7 mouse cellular contexts compared by ENCODE assay signal in genomic region chr17:57275111-57275996, GRCm38 (mm10). TPM values are rescaled to one million over a fixed set of nuclear protein-coding genes. Genes with fewer than 3 reads are reported as not detected.
A peak's percentile ranks its signal among the peaks of the same experiment; 100 is the strongest.
DNase-seq lines count a peak whose midpoint lies in the region; ATAC-seq and TF ChIP-seq lines count a peak whose summit lies in the region.

No protein-coding gene starts in this region.

- peak; percentile 64; the same call in 1 of the 2 replicates for TF ChIP-seq POLR2A in small intestine, adult 2 months (IDR thresholded peaks at IDR 0.05; ENCODE audit: low read depth, low read length)

- H3K27me3 ChIP-seq in intestine, postnatal 0 days (replicated peaks; ENCODE audit: control insufficient read depth, insufficient read depth, low read length) = no peaks in the 10 kb centered on the region
- peaks cover 25% of the 10 kb centered on the region for H3K27me3 ChIP-seq in limb, embryonic 11.5 days (ENCODE audit: control insufficient read depth, insufficient read depth, low read length)
- peaks cover 60% of the 10 kb centered on the region for H3K27me3 ChIP-seq in midbrain, embryonic 12.5 days
- no peaks in the 10 kb centered on the region for H3K27me3 ChIP-seq in small intestine, adult 2 months (ENCODE audit: control insufficient read depth, insufficient read depth, low read length)

- H3K4me3 ChIP-seq in intestine, postnatal 0 days (ENCODE audit: low read depth, low read length) = peak overlapping the region; percentile 61
- H3K4me3 ChIP-seq in limb, embryonic 11.5 days (ENCODE audit: low read depth, low read length) = peak overlapping the region; percentile 42
- peak overlapping the region; percentile 43 for H3K4me3 ChIP-seq in midbrain, embryonic 12.5 days
- H3K4me3 ChIP-seq in small intestine, adult 2 months (ENCODE audit: low read depth, low read length) = peak overlapping the region; percentile 91

- no peaks in the 10 kb centered on the region for H3K36me3 ChIP-seq in intestine, postnatal 0 days (ENCODE audit: control insufficient read depth, insufficient read depth)
- no peaks in the 10 kb centered on the region for H3K36me3 ChIP-seq in limb, embryonic 11.5 days (ENCODE audit: control insufficient read depth, insufficient read depth, low read length)
- no peaks in the 10 kb centered on the region for H3K36me3 ChIP-seq in midbrain, embryonic 12.5 days
- H3K36me3 ChIP-seq in small intestine, adult 2 months (ENCODE audit: control insufficient read depth, insufficient read depth, low read length) = no peaks in the 10 kb centered on the region

- H3K9ac ChIP-seq in intestine, postnatal 0 days (ENCODE audit: low read depth, low read length) = peak overlapping the region; percentile 54
- peak overlapping the region; percentile 34; the same call in 1 of the 2 replicates for H3K9ac ChIP-seq in limb, embryonic 11.5 days (ENCODE audit: low read length)
- 0 out of 2 replicates have a peak overlapping the region, but pooled peaks have one; percentile 28 for H3K9ac ChIP-seq in midbrain, embryonic 12.5 days (replicated peaks)

- peak overlapping the region; percentile 76 for H3K27ac ChIP-seq in intestine, postnatal 0 days (ENCODE audit: low read depth, low read length)
- H3K27ac ChIP-seq in limb, embryonic 11.5 days (replicated peaks; ENCODE audit: low read depth, low read length) = no peak overlapping the region
- H3K27ac ChIP-seq in midbrain, embryonic 12.5 days (replicated peaks) = no peak overlapping the region
- peak overlapping the region; percentile 88 for H3K27ac ChIP-seq in small intestine, adult 2 months (ENCODE audit: insufficient read depth, low read depth, low read length)

- DNase-seq in adrenal gland, adult 8-10 months = peak; percentile 89
- DNase-seq in embryo, embryonic 11 days = peak; percentile 78
- DNase-seq in limb, embryonic 11.5 days (ENCODE audit: low spot score) = peak; percentile 78

- H3K4me2 ChIP-seq in intestine, postnatal 0 days (replicated peaks; ENCODE audit: low read depth) = peak overlapping the region; percentile 90
- peak overlapping the region; percentile 58 for H3K4me2 ChIP-seq in limb, embryonic 11.5 days (ENCODE audit: low read depth, severe bottlenecking)
- H3K4me2 ChIP-seq in midbrain, embryonic 12.5 days (replicated peaks) = peak overlapping the region; percentile 58

- no peak for TF ChIP-seq CTCF in intestine, postnatal 0 days (IDR thresholded peaks at IDR 0.05; ENCODE audit: low read depth)
- TF ChIP-seq CTCF in small intestine, adult 2 months (IDR thresholded peaks at IDR 0.05; ENCODE audit: extremely low read depth, insufficient read length, insufficient replicate concordance, low read depth, low read length) = no peak

- peak; percentile 55 for ATAC-seq in granulocyte monocyte progenitor cell, adult 5-6 weeks (replicated peaks; ENCODE audit: poor library complexity, severe bottlenecking)
- peak; percentile 95 for ATAC-seq in intestine, postnatal 0 days
- ATAC-seq in limb, embryonic 11.5 days (ENCODE audit: insufficient number of reproducible peaks, low FRiP score, low TSS enrichment, low read depth) = peak; percentile 74
- peak; percentile 79 for ATAC-seq in midbrain, embryonic 12.5 days (ENCODE audit: low FRiP score, low read depth)

- under 1% methylated on average over 53 of the region's 53 CpGs for WGBS in intestine, postnatal 0 days
- WGBS in limb, embryonic 11.5 days = under 1% methylated on average over 53 of the region's 53 CpGs
- WGBS in midbrain, embryonic 12.5 days = under 1% methylated on average over 53 of the region's 53 CpGs
- WGBS in small intestine, adult 2 months = under 1% methylated on average over 53 of the region's 53 CpGs

- 0 out of 2 replicates have a peak, but pooled peaks cover 6% of the 10 kb centered on the region for H3K4me1 ChIP-seq in intestine, postnatal 0 days (replicated peaks; ENCODE audit: control insufficient read depth, insufficient read depth, low read length)
- peaks cover 3% of the 10 kb centered on the region; the same call in 1 of the 2 replicates for H3K4me1 ChIP-seq in limb, embryonic 11.5 days (ENCODE audit: control insufficient read depth, insufficient read depth, low read length)
- peaks cover 19% of the 10 kb centered on the region for H3K4me1 ChIP-seq in midbrain, embryonic 12.5 days
- peaks cover 5% of the 10 kb centered on the region; the same call in 1 of the 2 replicates for H3K4me1 ChIP-seq in small intestine, adult 2 months (ENCODE audit: control insufficient read depth, insufficient read depth, insufficient read length, low read length)

- no peaks in the 10 kb centered on the region for H3K9me3 ChIP-seq in intestine, postnatal 0 days (ENCODE audit: control insufficient read depth)
- no peaks in the 10 kb centered on the region for H3K9me3 ChIP-seq in limb, embryonic 11.5 days (ENCODE audit: control insufficient read depth, low read length)
- H3K9me3 ChIP-seq in midbrain, embryonic 12.5 days = no peaks in the 10 kb centered on the region

RNA-seq across cellular contexts. Expression of gene Vav1, which starts 3.5 kb away (rescaled TPM):
- 1 to 10 TPM; 3.0 to 6.2 (median 4.1) TPM for total RNA-seq in adrenal gland, adult 8-10 months (2022)
- total RNA-seq in granulocyte monocyte progenitor cell, adult 5-6 weeks (2014; fragmentation: Nextera tagmentation) = 139 and 141 TPM in 2 replicates
- total RNA-seq in granulocyte monocyte progenitor cell, adult 5-6 weeks (2017) = 284 and 301 TPM in 2 replicates
- 1.1 and 1.5 TPM in 2 replicates for polyA plus RNA-seq in intestine, postnatal 0 days (2015; fragmentation: Nextera tagmentation; extraction: Ambion mirVana)
- polyA plus RNA-seq in limb, embryonic 11.5 days (2014; fragmentation: Nextera tagmentation; extraction: Ambion mirVana) = 1.6 and 1.7 TPM in 2 replicates
- polyA plus RNA-seq in midbrain, embryonic 12.5 days (2016; fragmentation: Nextera tagmentation; extraction: Ambion mirVana) = 2.0 and 2.1 TPM in 2 replicates
- polyA plus RNA-seq in small intestine, adult 2 months (2012; rRNA removed) = 3.5 and 6.1 TPM in 2 replicates

RNA-seq across cellular contexts. Expression of gene Trip10, which starts 26.1 kb away (rescaled TPM):
- total RNA-seq in adrenal gland, adult 8-10 months (2022) = 10 to 100 TPM; 57.1 to 89.6 (median 72.8) TPM
- total RNA-seq in granulocyte monocyte progenitor cell, adult 5-6 weeks (2014; fragmentation: Nextera tagmentation) = 8.3 and 9.9 TPM in 2 replicates
- 5.6 and 8.6 TPM in 2 replicates for total RNA-seq in granulocyte monocyte progenitor cell, adult 5-6 weeks (2017)
- polyA plus RNA-seq in intestine, postnatal 0 days (2015; fragmentation: Nextera tagmentation; extraction: Ambion mirVana) = 26.3 and 31.6 TPM in 2 replicates
- polyA plus RNA-seq in limb, embryonic 11.5 days (2014; fragmentation: Nextera tagmentation; extraction: Ambion mirVana) = 27.8 and 28.4 TPM in 2 replicates
- 23.5 and 26.6 TPM in 2 replicates for polyA plus RNA-seq in midbrain, embryonic 12.5 days (2016; fragmentation: Nextera tagmentation; extraction: Ambion mirVana)
- 11.0 and 30.3 TPM in 2 replicates for polyA plus RNA-seq in small intestine, adult 2 months (2012; rRNA removed)

RNA-seq across cellular contexts. Expression of gene Gpr108, which starts 27.1 kb away (rescaled TPM):
- total RNA-seq in adrenal gland, adult 8-10 months (2022) = 100 to 1,000 TPM in 3 of 4 experiments, 10 to 100 TPM in 1; 98.6 to 107 (median 102) TPM
- total RNA-seq in granulocyte monocyte progenitor cell, adult 5-6 weeks (2014; fragmentation: Nextera tagmentation) = 26.6 and 27.2 TPM in 2 replicates
- total RNA-seq in granulocyte monocyte progenitor cell, adult 5-6 weeks (2017) = 18.9 and 20.9 TPM in 2 replicates
- 14.7 and 16.2 TPM in 2 replicates for polyA plus RNA-seq in intestine, postnatal 0 days (2015; fragmentation: Nextera tagmentation; extraction: Ambion mirVana)
- 28.2 and 30.8 TPM in 2 replicates for polyA plus RNA-seq in limb, embryonic 11.5 days (2014; fragmentation: Nextera tagmentation; extraction: Ambion mirVana)
- polyA plus RNA-seq in midbrain, embryonic 12.5 days (2016; fragmentation: Nextera tagmentation; extraction: Ambion mirVana) = 23.3 and 24.5 TPM in 2 replicates
- 25.6 and 46.5 TPM in 2 replicates for polyA plus RNA-seq in small intestine, adult 2 months (2012; rRNA removed)

RNA-seq across cellular contexts. Expression of gene C3, which starts 47.4 kb away (rescaled TPM):
- total RNA-seq in adrenal gland, adult 8-10 months (2022) = 1,000 to 10,000 TPM in 1 of 4 experiments, 100 to 1,000 TPM in 1, 10 to 100 TPM in 2; 36.4 to 1,135 (median 245) TPM
- 59.6 and 67.4 TPM in 2 replicates for total RNA-seq in granulocyte monocyte progenitor cell, adult 5-6 weeks (2014; fragmentation: Nextera tagmentation)
- 146 and 183 TPM in 2 replicates for total RNA-seq in granulocyte monocyte progenitor cell, adult 5-6 weeks (2017)
- polyA plus RNA-seq in intestine, postnatal 0 days (2015; fragmentation: Nextera tagmentation; extraction: Ambion mirVana) = 19.5 TPM in 2 replicates
- polyA plus RNA-seq in limb, embryonic 11.5 days (2014; fragmentation: Nextera tagmentation; extraction: Ambion mirVana) = 0.03 and 0.21 TPM in 2 replicates
- polyA plus RNA-seq in midbrain, embryonic 12.5 days (2016; fragmentation: Nextera tagmentation; extraction: Ambion mirVana) = 0.50 and 0.64 TPM in 2 replicates
- polyA plus RNA-seq in small intestine, adult 2 months (2012; rRNA removed) = 17.9 and 40.9 TPM in 2 replicates

Comparison
In these comparisons a context has a peak if more than half of its experiments do, and no peak if none do; other contexts are left out.
1. H3K27ac ChIP-seq: peak in intestine, postnatal 0 days (single experiment) and small intestine, adult 2 months (single experiment); none in limb, embryonic 11.5 days (single experiment) and midbrain, embryonic 12.5 days (single experiment).
2. Peak in every context shown above with its lines, with median percentiles within 50 percentile points of each other: DNase-seq, ATAC-seq, H3K4me2 ChIP-seq, H3K4me3 ChIP-seq and H3K9ac ChIP-seq.